Mouse (Mus musculus): ENCODE measurements around the gene Cd47.
"Not testable (repeated sequence)": the region's sequence is repeated elsewhere in the genome, so short reads cannot be mapped to it uniquely, and the experiment has no call there.

Cd47 gene

DNA sequence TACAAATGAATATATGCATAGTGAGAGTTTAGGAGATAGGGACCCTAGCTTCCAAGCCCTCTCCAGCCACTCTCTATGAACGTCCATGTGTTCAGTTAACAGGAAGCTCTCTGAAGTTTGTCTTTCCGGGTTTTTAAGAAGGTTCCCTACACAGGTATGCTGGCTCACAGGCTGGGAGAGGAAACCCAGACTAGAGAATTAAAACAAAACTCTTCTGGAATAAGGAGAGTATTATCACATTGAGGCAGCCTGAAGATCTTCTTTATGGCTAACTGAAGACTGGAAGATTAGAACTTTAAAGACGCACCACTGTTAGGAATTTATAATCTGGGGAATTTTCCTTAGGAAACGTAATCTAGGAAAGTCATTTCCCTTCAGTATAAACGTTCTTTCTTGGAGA, 17.8 kb downstream of the Cd47 start:
- in situ Hi-C loops (cut with MboI, MseI) = no loop called here

GRCm38 (mm10) chr16:49818627-49819026, 18.3 kb downstream of the Cd47 start:
- in situ Hi-C loops (cut with MboI, MseI) = no loop called here

GRCm38 (mm10) chr16:49819494-49819893, 19.2 kb downstream of the Cd47 start:
- in situ Hi-C loops (cut with MboI, MseI) = no loop called here

GRCm38 (mm10) chr16:49830911-49831310, 30.6 kb downstream of the Cd47 start:
- in situ Hi-C loops (cut with MboI, MseI) = not testable (repeated sequence)

GRCm38 (mm10) chr16:49832339-49832738, 32.0 kb downstream of the Cd47 start:
- in situ Hi-C loops (cut with MboI, MseI) = no loop called here

DNA sequence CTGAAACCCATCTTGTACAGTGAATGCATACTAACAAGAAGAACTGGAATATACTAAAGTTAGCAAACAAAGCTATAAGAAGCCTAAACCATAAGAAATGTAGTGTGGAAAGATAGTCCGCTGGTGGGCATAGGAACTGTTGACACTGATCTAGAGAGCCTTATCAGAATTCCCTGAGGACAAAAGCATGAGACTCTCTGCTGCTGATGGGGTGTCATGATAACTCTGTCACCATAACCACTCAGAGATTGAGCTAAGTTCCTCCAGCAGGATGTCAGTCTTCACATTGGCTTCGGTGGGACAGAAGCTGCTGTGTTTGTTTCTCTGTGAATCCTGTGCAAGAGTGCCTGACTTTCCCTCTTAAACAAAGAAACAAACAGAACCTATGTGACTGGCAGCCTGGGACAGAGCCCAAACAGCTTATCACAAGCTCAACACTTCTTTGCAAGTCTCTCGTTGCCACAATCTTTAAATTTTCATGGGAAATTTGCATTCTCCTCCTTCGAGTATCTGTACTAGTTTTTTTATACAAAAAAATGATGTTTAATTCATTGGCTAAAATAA, 33.9 kb downstream of the Cd47 start:
- in situ Hi-C loops (cut with MboI, MseI) = no loop called here

- in situ Hi-C loops (cut with MboI, MseI) = no loop called here
Measured at GRCm38 (mm10) chr16:49836634-49837164, 36.4 kb downstream of the Cd47 start.

GRCm38 (mm10) chr16:49838923-49839322, 38.6 kb downstream of the Cd47 start:
- in situ Hi-C loops (cut with MboI, MseI) = no loop called here

- in situ Hi-C loops (cut with MboI, MseI) = loop anchor here in 1 of 2 experiments (10.0 kb wide), 1 partner anchor 345 kb away; no protein-coding TSS in a partner anchor
Measured at GRCm38 (mm10) chr16:49839681-49840535, 39.6 kb downstream of the Cd47 start.

- in situ Hi-C loops (cut with MboI, MseI) = loop anchor here in 1 of 2 experiments (10.0 kb wide), 1 partner anchor 349 kb away; no protein-coding TSS in a partner anchor
Measured at GRCm38 (mm10) chr16:49843723-49844122, 43.4 kb downstream of the Cd47 start.

- in situ Hi-C loops (cut with MboI, MseI) = loop anchor here in 1 of 2 experiments (5.0 to 10.0 kb wide), 2 partner anchors 40 to 353 kb away; no protein-coding TSS in a partner anchor
Measured at GRCm38 (mm10) chr16:49847224-49848003, 47.1 kb downstream of the Cd47 start.

- in situ Hi-C loops (cut with MboI, MseI) = loop anchor here in 1 of 2 experiments (5.0 to 10.0 kb wide), 2 partner anchors 41 to 354 kb away; no protein-coding TSS in a partner anchor
Measured at GRCm38 (mm10) chr16:49848651-49849050, 48.3 kb downstream of the Cd47 start.

DNA sequence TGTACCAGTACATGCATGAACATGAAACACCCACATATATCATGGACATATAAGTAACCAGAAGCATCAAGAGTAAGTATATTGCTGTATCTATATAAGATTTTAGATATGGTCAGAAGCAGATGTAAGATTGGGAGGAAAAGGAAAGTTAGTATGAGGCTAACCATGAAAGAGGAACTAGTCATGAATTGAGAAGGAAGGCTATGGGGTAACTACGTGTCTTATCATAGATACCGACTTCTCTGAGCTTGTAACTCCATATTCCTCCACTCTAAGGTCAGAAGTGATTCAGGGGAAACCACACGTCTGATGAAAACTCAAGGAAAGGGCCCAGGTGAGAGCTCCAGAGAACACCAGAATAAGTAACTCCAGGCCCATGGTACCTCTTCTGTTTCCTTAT, 52.6 kb downstream of the Cd47 start:
- in situ Hi-C loops (cut with MboI, MseI) = loop anchor here (5.0 to 10.0 kb wide), 3 partner anchors 48 to 81 kb away; partner anchors contain the start of gene Cd47 (in 1 of the 2)

GRCm38 (mm10) chr16:49853633-49854032, 53.3 kb downstream of the Cd47 start:
- in situ Hi-C loops (cut with MboI, MseI) = loop anchor here (5.0 to 10.0 kb wide), 3 partner anchors 49 to 81 kb away; partner anchors contain the start of gene Cd47 (in 1 of the 2)

DNA sequence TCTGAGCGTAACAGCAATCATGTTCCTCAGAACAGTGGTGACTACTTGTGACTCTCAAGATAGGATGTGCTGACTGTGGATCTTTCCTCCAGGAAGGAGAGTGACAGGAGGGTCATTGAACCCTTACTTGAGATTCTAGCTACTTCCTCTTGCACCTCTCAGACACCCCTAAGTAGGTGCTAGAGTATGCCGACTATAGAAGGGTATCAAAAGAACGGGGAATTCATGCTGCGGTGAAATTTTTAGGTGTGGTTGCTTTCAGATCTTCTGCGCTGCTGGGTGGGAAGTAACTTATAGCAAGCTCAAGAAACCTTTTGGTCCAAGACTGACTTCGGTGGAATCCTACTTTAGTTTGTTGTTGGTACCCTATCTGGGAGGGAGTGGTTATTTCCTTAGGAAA, 53.9 kb downstream of the Cd47 start:
- in situ Hi-C loops (cut with MboI, MseI) = loop anchor here (5.0 to 10.0 kb wide), 3 partner anchors 49 to 82 kb away; partner anchors contain the start of gene Cd47 (in 1 of the 2)

DNA sequence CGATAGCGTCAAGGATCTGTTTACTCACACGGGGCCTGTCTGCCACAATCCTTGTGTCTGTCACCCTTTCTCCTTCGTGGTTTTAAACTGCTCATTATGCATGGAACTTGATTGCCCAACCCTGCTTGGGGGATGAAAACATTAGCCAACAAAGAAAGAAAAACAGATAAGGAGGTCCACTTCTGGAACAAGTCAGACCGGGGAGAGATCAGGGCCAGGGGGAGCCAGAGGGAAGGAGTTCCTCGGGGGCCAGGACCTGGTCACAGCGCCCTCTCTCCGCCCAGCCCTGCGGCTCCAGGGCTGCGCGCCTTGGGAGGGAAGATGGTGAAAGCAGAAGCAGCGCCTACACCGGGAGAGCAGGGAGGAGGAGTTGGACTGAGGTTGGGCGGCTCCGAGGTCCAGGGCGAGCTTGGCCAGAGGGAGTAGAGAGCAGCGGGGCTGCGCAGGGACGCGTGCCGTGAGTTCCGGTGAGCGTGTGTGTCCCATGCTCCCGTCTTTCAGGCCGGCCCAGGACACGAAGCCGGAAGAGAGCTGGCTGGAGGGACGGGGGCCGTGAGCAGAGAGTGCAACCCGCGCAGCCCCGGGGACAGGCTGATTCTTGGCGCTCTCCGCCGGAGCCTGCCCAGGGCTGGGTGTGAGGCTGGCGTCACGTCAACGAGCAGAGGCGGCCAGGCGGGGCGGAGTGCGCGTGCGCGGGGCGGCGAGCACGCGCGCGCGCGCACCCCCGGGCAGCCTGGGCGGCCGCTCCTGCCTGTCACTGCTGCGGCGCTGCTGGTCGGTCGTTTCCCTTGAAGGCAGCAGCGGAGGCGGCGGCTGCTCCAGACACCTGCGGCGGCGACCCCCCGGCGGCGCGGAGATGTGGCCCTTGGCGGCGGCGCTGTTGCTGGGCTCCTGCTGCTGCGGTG, 54.9 kb downstream of the Cd47 start:
- in situ Hi-C loops (cut with MboI, MseI) = loop anchor here (5.0 to 10.0 kb wide), 3 partner anchors 50 to 83 kb away; partner anchors contain the start of gene Cd47 (in 1 of the 2)

GRCm38 (mm10) chr16:49855836-49856503, 55.6 kb downstream of the Cd47 start:
- in situ Hi-C loops (cut with MboI, MseI) = loop anchor here in 1 of 2 experiments (10.0 kb wide), 1 partner anchor 51 kb away; the partner anchor contains the start of gene Cd47

DNA sequence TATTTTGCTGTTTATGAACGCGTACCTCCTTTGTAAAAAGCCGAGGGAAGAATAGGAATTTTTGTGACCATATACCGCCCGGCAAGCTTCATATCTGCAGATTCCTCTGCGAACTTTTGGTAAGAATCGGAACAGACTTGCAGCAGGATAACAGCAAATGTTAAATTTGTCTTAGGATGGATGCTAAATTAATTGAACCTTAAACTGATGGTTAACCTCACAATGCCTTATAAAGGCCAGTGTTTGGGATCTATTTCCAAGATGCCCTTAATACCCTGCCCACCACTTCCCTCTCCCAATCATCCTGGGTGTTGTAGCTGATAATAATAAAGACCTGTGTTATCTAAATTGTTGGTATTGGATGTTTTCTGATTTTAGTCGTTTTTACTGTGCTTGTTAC, 56.3 kb downstream of the Cd47 start:
- in situ Hi-C loops (cut with MboI, MseI) = loop anchor here in 1 of 2 experiments (10.0 kb wide), 1 partner anchor 52 kb away; the partner anchor contains the start of gene Cd47

DNA sequence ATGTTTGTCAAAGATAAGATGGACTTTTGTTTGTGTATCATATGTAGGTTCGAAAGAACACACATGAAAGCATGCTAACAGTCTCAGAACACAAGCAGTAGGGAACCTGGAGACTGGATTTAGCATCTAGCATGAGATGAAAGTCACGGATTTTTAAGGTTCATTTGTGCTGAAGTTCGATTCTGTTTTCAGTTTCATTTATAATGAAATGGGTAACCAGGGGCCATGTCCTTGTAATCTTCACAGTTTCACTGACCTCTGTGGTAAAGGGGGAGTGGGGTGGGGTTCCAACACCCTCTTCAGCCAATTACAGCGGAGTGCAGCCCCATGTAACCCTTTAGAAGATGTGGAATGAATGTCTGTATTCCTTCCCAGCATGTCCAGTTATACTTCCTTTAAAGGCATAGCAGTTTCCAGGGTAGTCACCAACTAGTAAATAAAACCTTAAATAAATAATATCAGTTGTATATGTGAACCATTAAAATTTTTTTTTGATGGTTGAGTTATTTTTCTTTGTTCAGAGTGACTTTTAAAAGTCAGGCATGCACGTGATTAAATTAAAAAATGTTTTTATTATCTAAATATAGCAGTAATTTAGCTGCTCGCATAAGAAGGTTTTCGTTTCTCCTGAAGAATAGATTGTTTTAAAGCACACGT, 57.3 kb downstream of the Cd47 start:
- in situ Hi-C loops (cut with MboI, MseI) = loop anchor here in 1 of 2 experiments (10.0 kb wide), 1 partner anchor 53 kb away; the partner anchor contains the start of gene Cd47
